Mouse (Mus musculus): ENCODE results near the gene Tmem60. TPM values are rescaled to one million over a fixed set of nuclear protein-coding genes. Genes with fewer than 3 reads are reported as not detected.

Tmem60 gene
- 54.7 and 61.3 TPM in 2 replicates for polyA plus RNA-seq (2014; fragmentation: Nextera tagmentation; extraction: Ambion mirVana)

- Histone ChIP-seq H3K9ac (ENCODE audit: low read length) (peak within 1 kb of the TSS; percentile 72), H3K9me3 (ENCODE audit: control insufficient read depth, low read length) (no peaks in the 10 kb centered on the region), H3K36me3 (ENCODE audit: control insufficient read depth, insufficient read depth, low read length) (peaks cover 7% of the 10 kb centered on the region; the same call in 1 of the 2 replicates), H3K27me3 (replicated peaks; ENCODE audit: control insufficient read depth, insufficient read depth, low read length) (no peaks in the 10 kb centered on the region), H3K4me3 (ENCODE audit: low read depth, low read length) (peak within 1 kb of the TSS; percentile 57), H3K4me2 (ENCODE audit: low read length) (peak within 1 kb of the TSS; percentile 82), H3K27ac (ENCODE audit: low read depth) (peak within 1 kb of the TSS; percentile 91), H3K4me1 (replicated peaks; ENCODE audit: control insufficient read depth, insufficient read depth, low read length) (peaks cover 14% of the 10 kb centered on the region; the same call in 1 of the 2 replicates)
- under 1% methylated on average over 78 of the region's 94 CpGs for WGBS
- DNase-seq (ENCODE audit: low spot score) = peak; percentile 97
- ATAC-seq (replicated peaks; ENCODE audit: low FRiP score, low TSS enrichment, low read depth) = peak; percentile 99
Observed at GRCm38 (mm10) chr5:20881915-20882800, at the start of gene Tmem60, which contains the start of gene Phtf2. Gene Tmem60, plus strand, starts transcription at chr5:20882191. Gene Phtf2, minus strand, starts transcription at chr5:20882124.

- H3K27me3 ChIP-seq (replicated peaks; ENCODE audit: control insufficient read depth, insufficient read depth, low read length) = no peaks in the 10 kb centered on the region
- H3K27ac ChIP-seq (ENCODE audit: low read depth) = no peak overlapping the region
- H3K36me3 ChIP-seq (ENCODE audit: control insufficient read depth, insufficient read depth, low read length) = no peaks in the 10 kb centered on the region
- no peaks in the 10 kb centered on the region for H3K9me3 ChIP-seq (ENCODE audit: control insufficient read depth, low read length)
- DNase-seq (ENCODE audit: low spot score) (no peak), ATAC-seq (replicated peaks; ENCODE audit: low FRiP score, low TSS enrichment, low read depth) (no peak)
- H3K9ac ChIP-seq (ENCODE audit: low read length) = no peak overlapping the region
- no peaks in the 10 kb centered on the region for H3K4me1 ChIP-seq (replicated peaks; ENCODE audit: control insufficient read depth, insufficient read depth, low read length)
- no peak overlapping the region for H3K4me3 ChIP-seq (ENCODE audit: low read depth, low read length)
- 94% methylated on average over 1 of the region's 1 CpGs for WGBS
- H3K4me2 ChIP-seq (ENCODE audit: low read length) = no peak overlapping the region
Observed at GRCm38 (mm10) chr5:20834399-20834798, 47.6 kb upstream of the Tmem60 start.

GRCm38 (mm10) chr5:20837082-20837481, 44.9 kb upstream of the Tmem60 start:
- no peaks in the 10 kb centered on the region for H3K36me3 ChIP-seq (ENCODE audit: control insufficient read depth, insufficient read depth, low read length)
- H3K27me3 ChIP-seq (replicated peaks; ENCODE audit: control insufficient read depth, insufficient read depth, low read length) = no peaks in the 10 kb centered on the region
- no peaks in the 10 kb centered on the region for H3K9me3 ChIP-seq (ENCODE audit: control insufficient read depth, low read length)
- no peaks in the 10 kb centered on the region for H3K4me1 ChIP-seq (replicated peaks; ENCODE audit: control insufficient read depth, insufficient read depth, low read length)
- DNase-seq (ENCODE audit: low spot score) = no peak
- no peak overlapping the region for H3K4me3 ChIP-seq (ENCODE audit: low read depth, low read length)
- WGBS = 97% methylated on average over 1 of the region's 1 CpGs
- H3K9ac ChIP-seq (ENCODE audit: low read length) = no peak overlapping the region
- no peak overlapping the region for H3K27ac ChIP-seq (ENCODE audit: low read depth)
- H3K4me2 ChIP-seq (ENCODE audit: low read length) = no peak overlapping the region
- no peak for ATAC-seq (replicated peaks; ENCODE audit: low FRiP score, low TSS enrichment, low read depth)

- Histone ChIP-seq H3K4me1 (replicated peaks; ENCODE audit: control insufficient read depth, insufficient read depth, low read length) (no peaks in the 10 kb centered on the region), H3K9me3 (ENCODE audit: control insufficient read depth, low read length) (no peaks in the 10 kb centered on the region), H3K9ac (ENCODE audit: low read length) (no peak overlapping the region), H3K27ac (ENCODE audit: low read depth) (no peak overlapping the region), H3K36me3 (ENCODE audit: control insufficient read depth, insufficient read depth, low read length) (no peaks in the 10 kb centered on the region), H3K27me3 (replicated peaks; ENCODE audit: control insufficient read depth, insufficient read depth, low read length) (no peaks in the 10 kb centered on the region), H3K4me2 (ENCODE audit: low read length) (no peak overlapping the region), H3K4me3 (ENCODE audit: low read depth, low read length) (no peak overlapping the region)
- WGBS = 80% methylated on average over 2 of the region's 3 CpGs
- ATAC-seq (replicated peaks; ENCODE audit: low FRiP score, low TSS enrichment, low read depth) (no peak), DNase-seq (ENCODE audit: low spot score) (no peak)
Observed at GRCm38 (mm10) chr5:20843405-20843804, 38.6 kb upstream of the Tmem60 start.

- ATAC-seq (replicated peaks; ENCODE audit: low FRiP score, low TSS enrichment, low read depth) (no peak), DNase-seq (ENCODE audit: low spot score) (no peak)
- H3K9ac ChIP-seq (ENCODE audit: low read length) = no peak overlapping the region
- no peaks in the 10 kb centered on the region for H3K4me1 ChIP-seq (replicated peaks; ENCODE audit: control insufficient read depth, insufficient read depth, low read length)
- no peak overlapping the region for H3K27ac ChIP-seq (ENCODE audit: low read depth)
- H3K4me3 ChIP-seq (ENCODE audit: low read depth, low read length) = no peak overlapping the region
- no peaks in the 10 kb centered on the region for H3K9me3 ChIP-seq (ENCODE audit: control insufficient read depth, low read length)
- no peaks in the 10 kb centered on the region for H3K36me3 ChIP-seq (ENCODE audit: control insufficient read depth, insufficient read depth, low read length)
- no peak overlapping the region for H3K4me2 ChIP-seq (ENCODE audit: low read length)
- H3K27me3 ChIP-seq (replicated peaks; ENCODE audit: control insufficient read depth, insufficient read depth, low read length) = no peaks in the 10 kb centered on the region
- WGBS = 71% methylated on average over 2 of the region's 2 CpGs
Observed at GRCm38 (mm10) chr5:20843816-20844215, 38.2 kb upstream of the Tmem60 start.

- no peak overlapping the region for H3K27ac ChIP-seq (ENCODE audit: low read depth)
- no peaks in the 10 kb centered on the region for H3K4me1 ChIP-seq (replicated peaks; ENCODE audit: control insufficient read depth, insufficient read depth, low read length)
- ATAC-seq (replicated peaks; ENCODE audit: low FRiP score, low TSS enrichment, low read depth) = no peak
- no peak for DNase-seq (ENCODE audit: low spot score)
- H3K4me2 ChIP-seq (ENCODE audit: low read length) = no peak overlapping the region
- no peaks in the 10 kb centered on the region for H3K27me3 ChIP-seq (replicated peaks; ENCODE audit: control insufficient read depth, insufficient read depth, low read length)
- no peak overlapping the region for H3K9ac ChIP-seq (ENCODE audit: low read length)
- H3K4me3 ChIP-seq (ENCODE audit: low read depth, low read length) = no peak overlapping the region
- WGBS = 94% methylated on average over 2 of the region's 2 CpGs
- no peaks in the 10 kb centered on the region for H3K9me3 ChIP-seq (ENCODE audit: control insufficient read depth, low read length)
- H3K36me3 ChIP-seq (ENCODE audit: control insufficient read depth, insufficient read depth, low read length) = no peaks in the 10 kb centered on the region
Observed at GRCm38 (mm10) chr5:20847010-20847409, 35.0 kb upstream of the Tmem60 start.

GRCm38 (mm10) chr5:20855066-20855465, 26.9 kb upstream of the Tmem60 start:
- DNase-seq (ENCODE audit: low spot score) = no peak
- 89% methylated on average over 4 of the region's 4 CpGs for WGBS
- ATAC-seq (replicated peaks; ENCODE audit: low FRiP score, low TSS enrichment, low read depth) = no peak

GRCm38 (mm10) chr5:20858404-20858803, 23.6 kb upstream of the Tmem60 start:
- Histone ChIP-seq H3K9me3 (ENCODE audit: control insufficient read depth, low read length) (no peaks in the 10 kb centered on the region), H3K27me3 (replicated peaks; ENCODE audit: control insufficient read depth, insufficient read depth, low read length) (no peaks in the 10 kb centered on the region), H3K9ac (ENCODE audit: low read length) (no peak overlapping the region), H3K4me3 (ENCODE audit: low read depth, low read length) (no peak overlapping the region), H3K4me2 (ENCODE audit: low read length) (no peak overlapping the region), H3K4me1 (replicated peaks; ENCODE audit: control insufficient read depth, insufficient read depth, low read length) (no peaks in the 10 kb centered on the region), H3K27ac (ENCODE audit: low read depth) (no peak overlapping the region), H3K36me3 (ENCODE audit: control insufficient read depth, insufficient read depth, low read length) (no peaks in the 10 kb centered on the region)
- no peak for ATAC-seq (replicated peaks; ENCODE audit: low FRiP score, low TSS enrichment, low read depth)
- 91% methylated on average over 2 of the region's 2 CpGs for WGBS
- DNase-seq (ENCODE audit: low spot score) = no peak

More at GRCm38 (mm10) chr5:20855066-20855465, 26.9 kb upstream of the Tmem60 start:
- Histone ChIP-seq H3K9me3 (ENCODE audit: control insufficient read depth, low read length) (no peaks in the 10 kb centered on the region), H3K4me1 (replicated peaks; ENCODE audit: control insufficient read depth, insufficient read depth, low read length) (no peaks in the 10 kb centered on the region), H3K4me3 (ENCODE audit: low read depth, low read length) (no peak overlapping the region), H3K4me2 (ENCODE audit: low read length) (no peak overlapping the region), H3K9ac (ENCODE audit: low read length) (no peak overlapping the region), H3K27ac (ENCODE audit: low read depth) (no peak overlapping the region), H3K36me3 (ENCODE audit: control insufficient read depth, insufficient read depth, low read length) (no peaks in the 10 kb centered on the region), H3K27me3 (replicated peaks; ENCODE audit: control insufficient read depth, insufficient read depth, low read length) (no peaks in the 10 kb centered on the region)
